Mouse (Mus musculus) heart, embryonic 13.5 days (tissue): ENCODE measurements around the gene Pi16. TPM values are rescaled to one million over a fixed set of nuclear protein-coding genes. Genes with fewer than 3 reads are reported as not detected.
"Not testable (repeated sequence)": the region's sequence is repeated elsewhere in the genome, so short reads cannot be mapped to it uniquely, and the experiment has no call there.

Source experiments
- ATAC-seq: fragments of 200-750 bp; cut with Nextera tagmentation; 2 replicates; pipeline ENCODE4 v1.8.0; 2017; ENCODE audit warnings: moderate TSS enrichment; ENCODE audit not compliant: insufficient number of reproducible peaks, low FRiP score, low TSS enrichment; ENCODE audit errors: extremely low read depth
- H3K27ac ChIP-seq: fragments of 300-500 bp; sonication (generic); replicated peaks from 2 replicates; pipeline ENCODE4 v1.5.1; 2015; ENCODE audit warnings: moderate library complexity, mild to moderate bottlenecking, inconsistent platforms
- H3K27me3 ChIP-seq: fragments of 300-500 bp; sonication (generic); replicated peaks from 2 replicates; pipeline ENCODE4 v1.6.1; 2015; ENCODE audit warnings: mild to moderate bottlenecking, inconsistent platforms
- H3K36me3 ChIP-seq: fragments of 300-500 bp; sonication (generic); 2 replicates; pipeline ENCODE4 v1.6.1; 2015; ENCODE audit warnings: mild to moderate bottlenecking, inconsistent platforms
- H3K4me1 ChIP-seq: fragments of 300-500 bp; sonication (generic); 2 replicates; pipeline ENCODE4 v1.6.1; 2015; ENCODE audit warnings: inconsistent platforms
- H3K4me2 ChIP-seq: fragments of 300-500 bp; sonication (generic); 2 replicates; pipeline ENCODE4 v1.6.1; 2015; ENCODE audit warnings: inconsistent platforms, mild to moderate bottlenecking, moderate library complexity
- H3K4me3 ChIP-seq: fragments of 300-500 bp; sonication (generic); 2 replicates; pipeline ENCODE4 v1.5.1; 2015; ENCODE audit warnings: moderate library complexity, mild to moderate bottlenecking, inconsistent platforms
- H3K9ac ChIP-seq: fragments of 300-500 bp; sonication (generic); 2 replicates; pipeline ENCODE4 v1.6.1; 2015; ENCODE audit warnings: inconsistent platforms, mild to moderate bottlenecking, moderate library complexity
- H3K9me3 ChIP-seq: fragments of 300-500 bp; sonication (generic); 2 replicates; pipeline ENCODE4 v1.6.1; 2016; ENCODE audit warnings: inconsistent platforms
- WGBS: fragments of 180-500 bp; shearing (Covaris S2); methylation state at CpG from one replicate; pipeline ENCODE4 v1.1.7; 2015; ENCODE audit warnings: mixed read lengths; 5-methylcytosine and 5-hydroxymethylcytosine counted together
- polyA plus RNA-seq: library from polyadenylated mRNA; unstranded; fragments of >200 nt; fragmentation: Nextera tagmentation; extraction: Ambion mirVana; gene quantifications from 2 replicates; pipeline ENCODE4 v1.2.1, GENCODE M21; 2015

Pi16 gene
- polyA plus RNA-seq, 1 experiment from 2014 or later, result 1.9 TPM

- ATAC-seq, result no peak
- H3K27me3 ChIP-seq, result no peaks in the 10 kb centered on the region
- peak overlapping the region; percentile 99 for H3K9ac ChIP-seq
- H3K4me1 ChIP-seq, result peaks cover 54% of the 10 kb centered on the region
- H3K27ac ChIP-seq, result peak overlapping the region; percentile 94
- 3% methylated on average over 11 of the region's 11 CpGs for WGBS
- H3K4me2 ChIP-seq, result peak overlapping the region; percentile 87
- H3K9me3 ChIP-seq, result no peaks in the 10 kb centered on the region
- peaks cover 26% of the 10 kb centered on the region for H3K36me3 ChIP-seq
- H3K4me3 ChIP-seq, result peak overlapping the region; percentile 92
Measured at GRCm38 (mm10) chr17:29346496-29347125, 29.1 kb downstream of the Pi16 start.

- H3K4me3 ChIP-seq, result peak overlapping the region; percentile 92
- under 1% methylated on average over 45 of the region's 45 CpGs for WGBS
- no peaks in the 10 kb centered on the region for H3K9me3 ChIP-seq
- peak overlapping the region; percentile 94 for H3K27ac ChIP-seq
- peak overlapping the region; percentile 99 for H3K9ac ChIP-seq
- no peaks in the 10 kb centered on the region for H3K27me3 ChIP-seq
- H3K36me3 ChIP-seq, result peaks cover 26% of the 10 kb centered on the region
- ATAC-seq, result no peak
- H3K4me1 ChIP-seq, result peaks cover 49% of the 10 kb centered on the region
- peak overlapping the region; percentile 87 for H3K4me2 ChIP-seq
Measured at GRCm38 (mm10) chr17:29347126-29347644, 29.7 kb downstream of the Pi16 start.

- Histone ChIP-seq H3K27ac (peak within 1 kb of the TSS; percentile 94), H3K36me3 (peaks cover 23% of the 10 kb centered on the region), H3K9me3 (no peaks in the 10 kb centered on the region), H3K4me1 (peaks cover 43% of the 10 kb centered on the region), H3K4me2 (peak within 1 kb of the TSS; percentile 87), H3K4me3 (peak within 1 kb of the TSS; percentile 92), H3K9ac (peak within 1 kb of the TSS; percentile 99), H3K27me3 (no peaks in the 10 kb centered on the region)
- peak; percentile 95 for ATAC-seq
- 1% methylated on average over 50 of the region's 53 CpGs for WGBS
Measured at GRCm38 (mm10) chr17:29347645-29348256, 30.3 kb downstream of the Pi16 start, which contains the start of gene Mtch1. Mtch1 (minus strand) TSS chr17:29347934.

GRCm38 (mm10) chr17:29348996-29349395 lies 31.5 kb downstream of the Pi16 start:
- no peak overlapping the region for H3K4me3 ChIP-seq
- ATAC-seq, result no peak
- WGBS, result 77% methylated on average over 2 of the region's 2 CpGs

GRCm38 (mm10) chr17:29351056-29351455 lies 33.6 kb downstream of the Pi16 start:
- not testable (repeated sequence) for H3K9ac ChIP-seq, H3K4me2 ChIP-seq, H3K36me3 ChIP-seq, H3K27me3 ChIP-seq, H3K4me3 ChIP-seq, ATAC-seq, H3K27ac ChIP-seq, H3K9me3 ChIP-seq
- 75% methylated on average over 5 of the region's 5 CpGs for WGBS
- H3K4me1 ChIP-seq, result peaks cover 28% of the 10 kb centered on the region

More at GRCm38 (mm10) chr17:29348996-29349395, 31.5 kb downstream of the Pi16 start:
- Histone ChIP-seq H3K4me2 (no peak overlapping the region), H3K27me3 (no peaks in the 10 kb centered on the region), H3K36me3 (peaks cover 11% of the 10 kb centered on the region), H3K27ac (no peak overlapping the region), H3K9ac (no peak overlapping the region), H3K4me1 (peaks cover 30% of the 10 kb centered on the region), H3K9me3 (no peaks in the 10 kb centered on the region)

- no peak overlapping the region for H3K4me3 ChIP-seq
- peak overlapping the region; percentile 75 for H3K4me2 ChIP-seq
- 37% methylated on average over 5 of the region's 5 CpGs for WGBS
- ATAC-seq, result no peak
- H3K27ac ChIP-seq, result peak overlapping the region; percentile 99
- H3K36me3 ChIP-seq, result no peaks in the 10 kb centered on the region
- peak overlapping the region; percentile 75 for H3K9ac ChIP-seq
- peaks cover 25% of the 10 kb centered on the region for H3K4me1 ChIP-seq
- H3K9me3 ChIP-seq, result no peaks in the 10 kb centered on the region
- no peaks in the 10 kb centered on the region for H3K27me3 ChIP-seq
Measured at GRCm38 (mm10) chr17:29355461-29355840, 38.0 kb downstream of the Pi16 start.

GRCm38 (mm10) chr17:29355841-29356478 lies 38.5 kb downstream of the Pi16 start:
- Histone ChIP-seq H3K9me3 (no peaks in the 10 kb centered on the region), H3K9ac (peak overlapping the region; percentile 75), H3K4me1 (peaks cover 30% of the 10 kb centered on the region), H3K36me3 (no peaks in the 10 kb centered on the region), H3K4me2 (peak overlapping the region; percentile 75), H3K4me3 (peak overlapping the region; percentile 49), H3K27ac (peak overlapping the region; percentile 99), H3K27me3 (no peaks in the 10 kb centered on the region)
- 5% methylated on average over 17 of the region's 17 CpGs for WGBS
- ATAC-seq, result peak; percentile 63

- Histone ChIP-seq H3K36me3 (no peaks in the 10 kb centered on the region), H3K9me3 (no peaks in the 10 kb centered on the region), H3K27ac (peak overlapping the region; percentile 99), H3K4me3 (peak overlapping the region; percentile 49), H3K9ac (peak overlapping the region; percentile 75), H3K27me3 (no peaks in the 10 kb centered on the region), H3K4me2 (peak overlapping the region; percentile 75), H3K4me1 (peaks cover 33% of the 10 kb centered on the region)
- peak; percentile 67; the same call in 1 of the 2 replicates for ATAC-seq
- 2% methylated on average over 10 of the region's 11 CpGs for WGBS
Measured at GRCm38 (mm10) chr17:29356479-29356856, 39.0 kb downstream of the Pi16 start.

GRCm38 (mm10) chr17:29356882-29357281 lies 39.4 kb downstream of the Pi16 start:
- no peaks in the 10 kb centered on the region for H3K36me3 ChIP-seq
- H3K27me3 ChIP-seq, result no peaks in the 10 kb centered on the region
- H3K4me2 ChIP-seq, result peak overlapping the region; percentile 75
- H3K9ac ChIP-seq, result peak overlapping the region; percentile 75
- no peaks in the 10 kb centered on the region for H3K9me3 ChIP-seq
- WGBS, result 11% methylated on average over 9 of the region's 9 CpGs
- H3K4me1 ChIP-seq, result peaks cover 33% of the 10 kb centered on the region
- peak overlapping the region; percentile 49 for H3K4me3 ChIP-seq
- ATAC-seq, result no peak
- peak overlapping the region; percentile 99 for H3K27ac ChIP-seq

GRCm38 (mm10) chr17:29358928-29359327 lies 41.4 kb downstream of the Pi16 start:
- H3K36me3 ChIP-seq, result no peaks in the 10 kb centered on the region
- WGBS, result 56% methylated on average over 3 of the region's 3 CpGs
- no peaks in the 10 kb centered on the region for H3K27me3 ChIP-seq
- ATAC-seq, result no peak
- no peak overlapping the region for H3K4me2 ChIP-seq
- H3K27ac ChIP-seq, result no peak overlapping the region
- no peak overlapping the region for H3K4me3 ChIP-seq
- H3K9me3 ChIP-seq, result no peaks in the 10 kb centered on the region
- no peak overlapping the region for H3K9ac ChIP-seq
- peaks cover 33% of the 10 kb centered on the region for H3K4me1 ChIP-seq

GRCm38 (mm10) chr17:29360761-29361221 lies 43.3 kb downstream of the Pi16 start, which contains the start of gene Fgd2:
Fgd2 (plus strand) TSS chr17:29360914.
- no peak within 1 kb of the TSS for H3K4me2 ChIP-seq
- H3K36me3 ChIP-seq, result no peaks in the 10 kb centered on the region
- H3K27ac ChIP-seq, result no peak within 1 kb of the TSS
- peak within 1 kb of the TSS; percentile 37; the same call in 1 of the 2 replicates for H3K9ac ChIP-seq
- H3K4me1 ChIP-seq, result peaks cover 24% of the 10 kb centered on the region
- no peak for ATAC-seq
- no peaks in the 10 kb centered on the region for H3K27me3 ChIP-seq
- H3K9me3 ChIP-seq, result no peaks in the 10 kb centered on the region
- 18% methylated on average over 5 of the region's 5 CpGs for WGBS
- peak within 1 kb of the TSS; percentile 8; the same call in 1 of the 2 replicates for H3K4me3 ChIP-seq
